Mouse (Mus musculus) lung, postnatal 0 days (tissue): ENCODE data around the gene Rgsl1.

Experiments used
- CTCF ChIP-seq: IDR thresholded peaks from 2 replicates; pipeline ENCODE4 v1.5.1; 2016; ENCODE audit warnings: antibody characterized with exemption, mild to moderate bottlenecking
- EP300 ChIP-seq: IDR thresholded peaks from 2 replicates; pipeline ENCODE4 v1.6.1; 2016; ENCODE audit warnings: antibody characterized with exemption, mild to moderate bottlenecking, control low read depth

- TF ChIP-seq CTCF (no peak), EP300 (no peak)
These were observed 103.8 kb downstream of the Rgsl1 start, which contains the start of gene Rgs16 for GRCm38 (mm10) chr1:153740145-153740544.
